Mouse (Mus musculus) MEL (cell line): ENCODE measurements around the gene Ddx19b. TPM values are rescaled to one million over a fixed set of nuclear protein-coding genes. Genes with fewer than 3 reads are reported as not detected.
"Not testable (repeated sequence)": the region's sequence is repeated elsewhere in the genome, so short reads cannot be mapped to it uniquely, and the experiment has no call there.

Experiments used
- DNase-seq: peaks from one replicate; pipeline ENCODE4 v3.0.0; 2011; ENCODE audit warnings: low read depth, low spot score
- H3K27ac ChIP-seq: 2 replicates; pipeline ENCODE4 v1.5.1; 2012; ENCODE audit warnings: low read depth, mild to moderate bottlenecking, control low read depth, low read length, moderate library complexity; ENCODE audit not compliant: control insufficient read depth
- H3K27me3 ChIP-seq, 2 experiments: fragments of 150-350 bp in 1 of 2; sonication (generic) in 1 of 2; 2 replicates each; pipeline ENCODE4 v1.6.1; 2012; ENCODE audit warnings: low read length in 2 of 2, mild to moderate bottlenecking in 2 of 2, improper control_type of control experiment in 1 of 2, moderate library complexity in 1 of 2; ENCODE audit not compliant: insufficient read depth in 2 of 2, control insufficient read depth in 1 of 2
- H3K36me3 ChIP-seq, 2 experiments: 2 replicates each; pipeline ENCODE4 v1.6.1; 2012 to 2014; ENCODE audit warnings: low read length in 2 of 2, improper control_type of control experiment in 1 of 2, inconsistent platforms in 1 of 2, mild to moderate bottlenecking in 1 of 2; ENCODE audit not compliant: insufficient read depth in 2 of 2, control insufficient read depth in 1 of 2
- H3K4me1 ChIP-seq, 2 experiments: fragments of 150-350 bp in 1 of 2; sonication (generic) in 1 of 2; 2 replicates each; pipeline ENCODE4 v1.6.1; 2012; ENCODE audit warnings: low read length in 2 of 2, improper control_type of control experiment in 1 of 2, mild to moderate bottlenecking in 1 of 2; ENCODE audit not compliant: insufficient read depth in 2 of 2, control insufficient read depth in 1 of 2
- H3K4me3 ChIP-seq, 2 experiments: fragments of 150-350 bp in 1 of 2; sonication (generic) in 1 of 2; 2 replicates each; pipeline ENCODE4 v1.5.1; 2012; ENCODE audit warnings: low read depth in 2 of 2, low read length in 2 of 2, mild to moderate bottlenecking in 2 of 2, moderate library complexity in 2 of 2, control low read depth in 1 of 2, improper control_type of control experiment in 1 of 2; ENCODE audit not compliant: control insufficient read depth in 1 of 2, insufficient read depth in 1 of 2
- H3K79me2 ChIP-seq: 2 replicates; pipeline ENCODE4 v1.6.1; 2012; ENCODE audit warnings: mild to moderate bottlenecking, low read length, moderate library complexity; ENCODE audit not compliant: control insufficient read depth, poor library complexity, insufficient read depth
- H3K9ac ChIP-seq: 2 replicates; pipeline ENCODE4 v1.6.1; 2012; ENCODE audit warnings: low read depth, mild to moderate bottlenecking, control low read depth, low read length, moderate library complexity; ENCODE audit not compliant: control insufficient read depth, poor library complexity, severe bottlenecking
- H3K9me3 ChIP-seq: fragments of 150-350 bp; sonication (generic); replicated peaks from 2 replicates; pipeline ENCODE4 v1.6.1; 2012; ENCODE audit warnings: mild to moderate bottlenecking, low read length, improper control_type of control experiment, moderate library complexity; ENCODE audit not compliant: insufficient read depth
- BHLHE40 ChIP-seq: IDR thresholded peaks from 2 replicates; pipeline ENCODE4 v1.6.1; 2012; ENCODE audit warnings: low read depth, mild to moderate bottlenecking, inconsistent platforms, low read length, improper control_type of control experiment, borderline replicate concordance
- E2F4 ChIP-seq: IDR thresholded peaks from 2 replicates; pipeline ENCODE4 v1.6.1; 2011; ENCODE audit warnings: low read depth, low read length, improper control_type of control experiment, borderline replicate concordance
- EP300 ChIP-seq, 2 experiments: IDR thresholded peaks; 2 replicates each; pipeline ENCODE4 v1.6.1; 2011; ENCODE audit warnings: improper control_type of control experiment in 2 of 2, low read length in 2 of 2, low read depth in 1 of 2, mild to moderate bottlenecking in 1 of 2
- KAT2A ChIP-seq: conservative IDR thresholded peaks from 2 replicates; pipeline ENCODE4 v1.6.1; 2012; ENCODE audit warnings: low read depth, low read length, improper control_type of control experiment, inconsistent platforms
- MAX ChIP-seq: IDR thresholded peaks from 2 replicates; pipeline ENCODE4 v1.6.1; 2011; ENCODE audit warnings: low read length, improper control_type of control experiment
- MAZ ChIP-seq: IDR thresholded peaks from 2 replicates; pipeline ENCODE4 v1.6.1; 2012; ENCODE audit warnings: low read depth, mild to moderate bottlenecking, inconsistent platforms, low read length, improper control_type of control experiment
- MYC ChIP-seq: IDR thresholded peaks from 2 replicates; pipeline ENCODE4 v1.6.1; 2011; ENCODE audit warnings: low read depth, mild to moderate bottlenecking, low read length, improper control_type of control experiment, moderate library complexity
- NELFE ChIP-seq: IDR thresholded peaks from 2 replicates; pipeline ENCODE4 v1.6.1; 2011; ENCODE audit warnings: low read depth, low read length, improper control_type of control experiment
- POLR2A ChIP-seq, 2 experiments: IDR thresholded peaks; 2 replicates each; pipeline ENCODE4 v1.6.1; 2011 to 2012; ENCODE audit warnings: low read length in 2 of 2, mild to moderate bottlenecking in 2 of 2, control low read depth in 1 of 2, improper control_type of control experiment in 1 of 2, low read depth in 1 of 2, moderate library complexity in 1 of 2; ENCODE audit not compliant: control insufficient read depth in 1 of 2, insufficient read depth in 1 of 2, poor library complexity in 1 of 2
- POLR2AphosphoS2 ChIP-seq: IDR thresholded peaks from 2 replicates; pipeline ENCODE4 v1.6.1; 2011; ENCODE audit warnings: low read length, improper control_type of control experiment
- POLR2AphosphoS5 ChIP-seq: IDR thresholded peaks from 2 replicates; pipeline ENCODE4 v1.6.1; 2012; ENCODE audit warnings: low read depth, borderline replicate concordance, mild to moderate bottlenecking, inconsistent platforms, low read length, moderate library complexity, mixed read lengths
- RAD21 ChIP-seq: IDR thresholded peaks from 2 replicates; pipeline ENCODE4 v1.6.1; 2011; ENCODE audit warnings: mild to moderate bottlenecking, low read depth, low read length, improper control_type of control experiment
- SIN3A ChIP-seq: IDR thresholded peaks from 2 replicates; pipeline ENCODE4 v1.6.1; 2012; ENCODE audit warnings: low read length, improper control_type of control experiment, inconsistent platforms
- SMC3 ChIP-seq: IDR thresholded peaks from 2 replicates; pipeline ENCODE4 v1.6.1; 2011; ENCODE audit warnings: low read depth, low read length, improper control_type of control experiment
- TBP ChIP-seq: IDR thresholded peaks from 2 replicates; pipeline ENCODE4 v1.8.0; 2011; ENCODE audit warnings: low read depth, low read length, improper control_type of control experiment
- USF1 ChIP-seq: IDR thresholded peaks from 2 replicates; pipeline ENCODE4 v1.6.1; 2014; ENCODE audit warnings: low read depth, mild to moderate bottlenecking, inconsistent platforms, low read length, improper control_type of control experiment, moderate library complexity
- polyA plus RNA-seq, 2 experiments: library from polyadenylated mRNA; stranded (reverse) in 1 of 2; unstranded in 1 of 2; fragments of >175 nt in 1 of 2; fragments of >200 nt in 1 of 2; gene quantifications; 2 replicates each; pipeline versions ENCODE4 v1.2.1 to v1.2.4; 2012; ENCODE audit warnings: low replicate concordance in 2 of 2, low read depth in 1 of 2; ENCODE audit not compliant: insufficient read length in 2 of 2, insufficient read depth in 1 of 2, missing spikeins in 1 of 2
- total RNA-seq: library from RNA; depleted of rRNA; stranded (reverse); fragments of 300-350 nt; gene quantifications from 2 replicates; pipeline ENCODE4 v1.2.3, GENCODE M21; 2012

Gene Ddx19b
- total and polyA plus RNA-seq, 3 experiments, result 18.1 to 112 (median 18.6) TPM

- not testable (repeated sequence) for H3K9me3 ChIP-seq, DNase-seq, H3K79me2 ChIP-seq, H3K27ac ChIP-seq, H3K4me1 ChIP-seq, H3K9ac ChIP-seq, H3K4me3 ChIP-seq, H3K27me3 ChIP-seq
- H3K36me3 ChIP-seq, result peaks cover 2 to 14% of the 10 kb centered on the region in 2 experiments
Observed at GRCm38 (mm10) chr8:110976532-110976931, 55.0 kb downstream of the Ddx19b start.

- H3K9ac ChIP-seq, result no peak overlapping the region
- H3K36me3 ChIP-seq, result peaks cover 6 to 13% of the 10 kb centered on the region in 2 experiments; a peak in 3 of 4 replicates
- no peaks in the 10 kb centered on the region for H3K27me3 ChIP-seq
- TF ChIP-seq KAT2A (no peak), MYC (no peak), TBP (no peak), EP300 (IDR thresholded peaks at IDR 0.05; ENCODE audit: low read depth in 1 of 2, low read length in 2 of 2) (no peak), USF1 (no peak), NELFE (no peak), MAZ (no peak), POLR2AphosphoS5 (no peak), POLR2A (IDR thresholded peaks at IDR 0.05; ENCODE audit: control insufficient read depth in 1 of 2, insufficient read depth in 1 of 2, low read depth in 1 of 2, low read length in 2 of 2, poor library complexity in 1 of 2) (no peak), MAX (no peak), POLR2AphosphoS2 (no peak; the same call in 1 of the 2 replicates)
- H3K27ac ChIP-seq, result no peak overlapping the region
- H3K4me1 ChIP-seq, result peaks cover 4 to 16% of the 10 kb centered on the region in 2 experiments
- H3K9me3 ChIP-seq, result no peaks in the 10 kb centered on the region
- no peak for DNase-seq
- no peaks in the 10 kb centered on the region for H3K79me2 ChIP-seq
- no peak overlapping the region for H3K4me3 ChIP-seq
Observed at GRCm38 (mm10) chr8:110969910-110970770, 61.4 kb downstream of the Ddx19b start.

DNA sequence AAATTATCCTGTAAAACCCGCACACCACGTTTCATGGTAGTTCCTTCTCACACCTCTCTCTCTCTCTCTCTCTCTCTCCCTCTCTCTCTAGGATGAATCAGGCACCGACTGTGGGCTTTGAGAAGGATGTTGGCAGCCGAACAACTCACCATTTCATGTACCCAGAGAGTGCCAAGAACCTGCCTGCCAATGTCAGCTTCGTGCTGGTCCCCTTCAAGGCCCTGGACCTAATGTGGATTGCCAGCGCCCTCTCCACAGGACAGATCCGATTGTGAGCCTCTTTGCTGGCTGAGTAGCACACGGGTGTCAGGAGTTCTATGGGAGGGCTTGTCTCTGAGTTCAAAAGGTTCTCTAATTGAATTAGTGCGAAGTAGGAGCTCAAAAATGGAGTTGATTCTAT, 64.2 kb downstream of the Ddx19b start:
- no peaks in the 10 kb centered on the region for H3K27me3 ChIP-seq
- H3K36me3 ChIP-seq, result peaks cover 0 to 15% of the 10 kb centered on the region in 2 experiments; a peak in 2 of 4 replicates
- H3K9ac ChIP-seq, result no peak overlapping the region
- no peak overlapping the region for H3K27ac ChIP-seq
- no peak overlapping the region for H3K4me3 ChIP-seq
- no peaks in the 10 kb centered on the region for H3K79me2 ChIP-seq
- no peak for DNase-seq
- H3K9me3 ChIP-seq, result no peaks in the 10 kb centered on the region
- no peak for TF ChIP-seq RAD21
- no peak for TF ChIP-seq NELFE
- no peak for TF ChIP-seq POLR2AphosphoS2
- TF ChIP-seq USF1, result no peak
- no peak for TF ChIP-seq SMC3
- no peak for TF ChIP-seq SIN3A
- no peak for TF ChIP-seq E2F4
- no peak for TF ChIP-seq BHLHE40
- peaks cover 4 to 18% of the 10 kb centered on the region in 2 experiments for H3K4me1 ChIP-seq
